Mouse (Mus musculus): ENCODE results near the gene Gng3.
"Not testable (repeated sequence)": the region's sequence is repeated elsewhere in the genome, so short reads cannot be mapped to it uniquely, and the experiment has no call there.

Gene Gng3

DNA sequence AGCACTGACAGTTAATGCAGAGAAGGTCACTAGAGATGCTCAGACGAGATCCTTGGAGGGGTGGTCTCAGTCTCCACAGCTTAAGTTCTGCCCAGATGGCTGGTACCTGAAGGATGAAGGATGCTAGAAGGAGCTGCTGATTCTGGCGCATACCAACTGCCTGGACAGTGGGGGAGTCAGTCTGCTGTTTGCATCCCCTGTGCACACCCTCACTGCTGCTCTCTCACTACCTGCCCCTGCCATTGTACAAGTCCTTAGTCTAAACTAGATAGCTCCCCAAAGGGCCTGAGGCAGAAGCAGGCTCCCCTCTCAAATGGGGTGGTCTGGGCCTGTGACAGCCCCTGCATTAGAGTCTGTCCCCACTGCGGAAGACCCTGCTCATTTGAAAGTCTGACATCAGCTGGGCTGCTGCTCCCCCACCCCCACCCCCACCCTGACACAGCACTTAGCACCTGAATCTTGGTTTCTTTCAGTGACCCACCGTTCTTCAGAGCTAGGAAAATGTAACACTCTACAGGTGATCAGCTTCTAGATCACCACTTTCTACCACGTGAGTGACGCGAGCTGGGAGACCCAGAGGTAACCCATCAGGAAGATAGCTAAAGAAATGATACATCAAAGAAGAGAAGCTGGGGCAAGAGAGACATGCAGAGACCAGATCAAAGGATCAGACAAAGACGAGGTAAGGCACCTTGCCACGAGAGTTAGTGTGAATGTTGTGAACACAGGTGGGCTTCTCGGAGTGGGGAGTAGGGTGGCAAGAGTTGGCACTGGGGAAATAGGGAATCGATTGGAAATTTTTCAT, at the start of gene Gng3:
Gene Gng3 (minus strand): TSS at position 92 of the 805 bp plus-strand sequence.
- no peak for DNase-seq

DNA sequence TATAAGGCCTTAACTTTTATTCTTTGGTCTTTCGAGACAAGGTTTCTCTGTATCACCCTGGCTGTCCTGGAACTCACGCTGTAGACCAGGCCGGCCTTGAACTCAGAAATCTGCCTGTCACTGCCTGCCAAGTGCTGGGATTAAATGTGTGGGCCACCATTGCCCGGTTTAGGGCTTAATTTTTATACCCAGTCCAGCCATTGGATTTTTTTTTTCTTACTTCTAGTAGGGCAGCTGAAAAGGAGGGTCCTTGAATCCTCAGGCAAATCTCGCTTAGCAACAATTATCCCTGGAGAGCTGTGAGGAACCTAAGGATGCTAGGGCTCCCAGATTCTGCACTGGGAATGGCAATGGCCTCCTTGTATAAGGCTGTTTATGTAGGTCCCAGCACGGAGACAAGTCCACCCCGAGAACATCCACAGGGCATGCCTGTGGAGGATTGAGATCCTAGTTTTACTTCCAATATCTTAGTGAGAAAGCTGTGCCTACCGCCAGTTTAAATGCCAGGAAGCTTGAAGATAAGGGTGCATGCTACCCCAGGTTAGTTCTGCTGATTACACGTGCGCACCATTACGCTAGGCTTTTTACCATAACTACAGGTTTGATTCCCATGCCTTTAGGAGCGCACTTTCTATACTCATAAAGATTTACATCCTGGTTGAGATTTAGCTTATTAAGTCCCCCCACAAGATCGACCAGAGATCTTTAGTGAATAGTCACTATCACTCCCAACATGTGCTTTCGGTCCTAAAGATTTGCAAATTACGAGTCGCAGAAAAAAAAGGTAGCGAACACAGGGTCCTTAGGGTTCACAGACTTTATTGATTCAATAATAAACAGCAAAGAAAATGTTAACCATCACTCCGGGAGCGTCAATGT, 48.8 kb upstream of the Gng3 start:
- DNase-seq = no peak

DNA sequence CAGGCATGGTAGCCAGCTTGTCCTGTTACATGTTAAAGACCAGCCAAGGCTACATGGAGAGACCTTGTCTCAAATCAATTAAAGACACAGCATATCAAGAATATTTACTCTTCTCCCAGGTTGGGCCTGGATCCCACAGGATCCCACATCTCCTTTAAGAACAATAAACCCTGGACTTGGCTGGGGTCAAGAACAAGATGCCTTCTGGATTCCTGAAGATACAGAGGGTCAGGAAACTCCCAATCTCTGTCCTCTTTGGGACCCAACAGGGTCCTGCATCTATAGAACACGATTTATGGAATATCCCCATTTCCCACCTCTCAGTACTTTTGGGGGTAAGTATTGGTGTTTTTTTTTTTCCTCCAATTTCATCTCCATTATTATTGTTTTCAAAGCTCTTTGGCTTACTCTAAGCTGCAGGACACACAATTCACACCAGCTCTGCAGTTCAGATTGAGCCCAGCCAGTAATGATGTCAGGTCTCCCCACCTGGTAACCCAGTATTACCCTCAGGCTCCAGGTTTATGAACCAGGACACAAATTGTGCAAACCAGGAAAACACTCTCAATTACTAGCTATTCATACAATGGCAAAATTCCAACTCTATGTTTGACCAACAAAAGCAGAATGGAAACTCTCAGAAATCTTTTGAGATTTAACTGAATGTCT, 48.1 kb upstream of the Gng3 start:
- no peak for DNase-seq

DNA sequence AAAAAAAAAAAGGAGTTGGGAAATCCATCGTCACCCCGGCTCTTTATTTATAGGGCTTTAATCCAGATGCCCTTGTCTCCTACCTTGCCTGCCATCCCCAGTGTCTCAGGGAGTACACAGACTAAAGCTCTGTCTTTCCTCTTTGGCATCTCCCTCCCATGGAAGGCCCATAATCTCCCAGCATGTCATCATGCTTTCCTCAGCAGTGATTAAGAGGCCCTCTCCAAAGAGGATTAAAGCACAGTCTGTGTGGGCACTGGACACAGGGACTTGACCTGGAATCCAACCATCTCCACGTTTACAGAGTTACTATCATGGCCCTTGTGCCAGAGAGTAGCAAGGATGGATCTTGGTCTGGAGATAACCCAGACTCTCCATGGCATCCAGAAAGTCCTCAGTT, 44.6 kb upstream of the Gng3 start, which contains the start of the genes Lbhd1 and Gm49403:
Gene Lbhd1 (plus strand): TSS at position 117 of the 400 bp plus-strand sequence.
Gene Gm49403 (plus strand): TSS at position 315 of the 400 bp plus-strand sequence.
- DNase-seq = no peak

DNA sequence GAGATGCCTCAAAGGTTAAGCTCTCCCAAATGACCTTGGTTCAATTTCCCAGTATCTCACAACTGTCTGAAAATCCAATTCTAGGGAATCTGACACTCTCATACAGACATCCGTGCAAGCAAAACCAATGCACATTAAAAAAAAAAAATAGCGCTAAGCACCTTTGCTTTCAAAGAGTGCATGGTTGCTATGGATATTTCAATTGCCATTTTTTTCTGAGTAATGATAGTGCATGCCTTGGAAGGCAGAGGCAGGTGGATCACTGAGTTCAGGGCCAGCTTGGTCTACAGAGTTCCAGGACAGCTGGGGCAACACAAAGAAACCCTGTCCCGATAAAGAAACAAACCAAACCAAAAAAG, 42.0 kb upstream of the Gng3 start:
- no peak for DNase-seq

DNA sequence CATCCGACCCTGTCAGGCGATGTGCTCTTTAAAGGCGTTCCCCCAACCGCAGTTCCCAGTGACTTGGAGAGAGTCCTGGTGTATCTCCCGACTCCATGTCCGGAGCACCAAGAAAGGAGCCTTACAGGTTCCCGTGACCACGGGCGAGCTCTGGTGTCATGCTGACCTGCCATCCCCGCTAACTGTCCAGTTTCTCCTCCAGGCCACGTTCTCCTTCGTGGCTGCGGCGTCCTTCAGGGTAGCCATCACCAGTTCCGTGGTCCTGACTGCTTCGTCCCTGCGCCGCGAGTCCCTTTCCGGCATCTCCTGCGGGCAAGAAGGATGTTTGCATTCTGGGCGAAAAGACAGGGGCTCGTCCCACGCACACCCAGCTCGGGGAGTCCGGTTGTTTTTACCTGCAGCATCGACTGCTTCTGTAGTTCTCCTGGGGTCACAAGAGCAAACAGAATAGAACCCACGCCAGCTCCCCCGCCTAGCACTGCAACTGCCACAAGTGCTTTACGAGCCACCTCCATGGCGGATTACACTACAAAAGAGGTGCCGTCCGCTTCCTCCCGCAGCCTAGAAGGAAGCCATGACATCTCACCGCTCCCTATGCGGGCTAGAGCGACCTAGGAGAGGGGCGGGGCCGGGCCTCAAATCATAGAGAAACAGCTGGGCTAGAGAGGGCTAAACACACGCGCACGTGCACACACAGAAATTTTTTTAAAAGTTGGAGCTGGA, 41.5 kb upstream of the Gng3 start, which contains the start of gene Uqcc3:
Gene Uqcc3 (minus strand): TSS at position 613 of the 723 bp plus-strand sequence.
- peak; percentile 94 to 95 for DNase-seq

DNA sequence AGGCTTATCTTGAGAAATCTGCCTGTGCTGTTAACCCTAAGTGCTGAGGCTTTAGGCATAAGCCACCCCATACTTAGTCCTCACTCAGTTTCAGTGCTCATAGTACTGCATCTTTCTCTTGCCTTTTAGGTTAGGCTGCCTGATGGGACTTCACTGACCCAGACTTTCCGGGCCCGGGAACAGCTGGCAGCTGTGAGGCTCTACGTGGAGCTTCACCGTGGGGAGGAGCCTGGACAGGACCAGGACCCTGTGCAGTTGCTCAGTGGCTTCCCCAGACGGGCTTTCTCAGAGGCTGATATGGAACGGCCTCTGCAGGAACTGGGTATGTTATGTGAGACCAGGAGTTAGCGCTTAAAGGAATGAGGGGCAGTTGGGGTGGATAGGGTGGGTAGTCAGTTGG, 36.0 kb upstream of the Gng3 start:
- no peak for DNase-seq

DNA sequence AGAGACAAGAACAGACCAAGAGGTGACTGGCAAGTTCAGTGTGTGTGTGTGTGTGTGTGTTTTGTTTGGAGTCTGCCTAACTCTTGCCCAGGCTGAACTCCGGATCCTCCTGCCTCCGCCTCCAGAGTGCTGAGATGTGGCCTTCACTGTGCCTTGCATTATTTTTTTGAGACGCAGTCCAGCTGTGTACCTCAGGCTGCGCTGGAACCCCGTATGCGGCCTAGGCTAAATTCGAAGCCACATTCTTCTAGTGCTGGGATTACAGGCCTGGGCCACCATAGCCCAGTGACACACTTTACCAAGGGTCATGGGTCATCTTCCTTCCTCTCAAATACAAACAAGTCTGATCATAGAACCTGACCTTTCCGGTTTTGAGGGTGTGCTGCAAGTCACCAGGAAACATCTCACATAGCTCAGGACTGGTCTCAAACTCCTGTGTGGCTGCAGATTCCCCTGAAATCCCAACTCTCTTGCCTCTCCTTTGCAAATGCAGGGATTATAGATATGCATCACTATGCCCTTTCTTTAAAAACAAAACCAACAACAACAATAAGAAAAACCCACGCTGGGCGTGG, 33.4 kb upstream of the Gng3 start:
- peak in 1 of 2 experiments; percentile 47 for DNase-seq

DNA sequence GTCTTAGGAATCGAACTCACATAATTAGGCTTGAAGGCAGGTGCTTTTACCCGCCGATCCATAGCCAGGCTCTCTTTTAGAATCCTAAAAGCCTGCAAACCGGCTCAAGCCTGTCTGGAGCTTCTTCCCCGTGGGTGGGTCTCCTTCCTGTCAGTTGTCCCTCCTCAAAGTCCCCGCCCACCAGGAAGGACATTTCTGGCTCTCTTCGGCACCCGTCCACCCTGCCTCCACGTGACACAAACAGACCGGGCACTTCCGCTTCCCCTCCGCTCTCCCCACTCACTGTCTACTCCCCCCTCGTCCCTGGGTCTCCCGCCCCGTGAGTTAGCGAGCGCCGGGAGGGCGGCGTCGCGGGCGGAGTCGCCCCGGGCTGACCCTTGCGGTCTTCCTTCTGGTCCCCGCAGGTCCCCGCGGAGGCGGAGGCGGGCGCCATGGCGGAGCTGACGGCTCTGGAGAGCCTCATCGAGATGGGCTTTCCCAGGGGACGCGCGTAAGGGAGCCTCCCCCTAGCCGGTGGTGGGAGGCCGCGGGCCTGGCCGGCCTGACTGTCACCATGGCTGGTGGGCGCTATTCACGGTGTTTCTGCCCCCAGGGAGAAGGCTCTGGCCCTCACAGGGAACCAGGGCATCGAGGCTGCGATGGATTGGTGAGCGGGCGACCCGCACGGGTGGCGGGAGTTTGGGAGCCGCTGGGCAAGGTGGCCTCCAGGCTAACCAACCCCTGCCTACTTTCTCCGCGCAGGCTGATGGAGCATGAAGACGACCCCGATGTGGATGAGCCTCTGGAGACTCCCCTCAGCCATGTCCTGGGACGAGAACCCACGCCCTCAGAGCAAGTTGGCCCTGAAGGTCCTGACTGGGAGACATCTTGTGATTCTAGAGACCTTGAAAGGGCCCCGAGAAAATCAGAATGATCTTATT, 32.5 kb upstream of the Gng3 start, which contains the start of gene Ubxn1:
Gene Ubxn1 (plus strand): TSS at position 230 of the 920 bp plus-strand sequence.
- peak; percentile 97 to 98 for DNase-seq

DNA sequence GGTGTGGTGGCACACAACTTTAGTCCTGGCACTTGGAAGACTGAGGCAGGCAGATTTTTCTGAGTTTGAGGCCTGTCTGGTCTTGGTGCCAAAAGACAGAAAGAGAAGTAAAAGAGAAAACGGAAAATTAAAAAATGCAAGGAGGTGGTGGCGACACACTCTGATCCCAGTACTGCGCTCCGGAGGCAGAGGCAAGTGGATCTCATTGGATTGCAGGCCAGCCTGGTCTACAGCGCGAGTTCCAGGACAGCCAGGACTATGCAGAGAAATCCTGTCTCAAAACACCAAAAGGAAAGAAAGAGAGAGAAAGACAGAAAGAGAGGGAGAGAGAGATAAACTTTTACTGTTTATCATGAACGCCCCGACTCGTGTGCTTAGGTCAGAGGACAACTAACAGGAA, 31.8 kb upstream of the Gng3 start:
- DNase-seq = no peak

DNA sequence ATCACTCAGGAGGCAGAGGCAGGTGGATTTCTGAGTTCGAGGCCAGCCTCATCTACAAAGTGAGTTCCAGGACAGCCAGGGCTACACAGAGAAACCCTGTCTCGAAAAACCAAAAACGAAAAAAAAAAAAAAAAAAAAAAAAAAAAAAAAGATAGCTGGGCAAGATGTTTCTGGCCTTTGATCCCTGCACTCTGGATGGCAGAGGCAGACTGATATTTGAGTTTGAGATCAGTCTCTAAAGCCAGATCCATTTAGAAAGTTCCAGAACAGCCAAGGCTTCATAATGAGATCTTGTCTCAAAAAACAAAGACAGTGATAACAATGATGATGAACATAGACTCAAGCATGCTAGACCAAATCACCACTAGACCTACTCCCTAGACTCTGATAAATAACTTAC, 31.4 kb upstream of the Gng3 start:
- DNase-seq = not testable (repeated sequence)

DNA sequence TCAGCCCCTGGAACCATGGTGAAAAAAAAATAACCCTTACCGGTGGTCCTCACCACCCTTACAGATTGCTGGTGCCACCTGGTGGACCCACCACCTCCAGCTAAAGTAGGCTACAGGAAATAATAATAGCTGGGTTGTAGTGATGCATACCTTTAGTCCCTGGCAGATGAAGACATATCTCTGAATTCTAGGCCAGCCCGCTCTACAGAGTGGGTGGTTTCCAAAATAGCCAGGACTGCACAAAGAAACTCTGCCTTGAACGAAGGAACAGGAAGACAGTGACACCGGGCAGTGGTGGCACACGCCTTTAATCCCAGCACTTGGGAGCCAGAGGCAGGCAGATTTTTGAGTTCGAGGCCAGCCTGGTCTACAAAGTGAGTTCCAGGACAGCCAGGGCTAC, 25.3 kb upstream of the Gng3 start:
- no peak for DNase-seq

DNA sequence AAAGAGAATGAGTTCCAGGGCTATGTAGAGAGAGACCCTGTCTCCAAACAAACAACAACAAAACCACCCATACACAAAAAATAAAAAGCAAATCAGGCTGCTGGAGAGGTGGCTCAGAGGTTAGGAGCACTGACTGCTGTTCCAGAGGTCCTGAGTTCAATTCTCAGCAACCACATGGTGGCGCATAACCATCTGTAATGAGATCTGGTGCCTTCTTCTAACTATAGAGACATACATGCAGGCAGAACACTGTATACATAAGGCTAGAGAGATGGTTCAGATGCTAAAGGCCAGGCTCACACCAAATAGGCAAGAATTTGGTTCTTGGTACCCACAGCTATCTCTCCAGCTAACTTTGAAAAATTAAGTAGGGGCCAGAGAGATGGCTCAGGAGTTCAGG, 20.0 kb upstream of the Gng3 start:
- peak in 1 of 2 experiments; percentile 63 for DNase-seq

DNA sequence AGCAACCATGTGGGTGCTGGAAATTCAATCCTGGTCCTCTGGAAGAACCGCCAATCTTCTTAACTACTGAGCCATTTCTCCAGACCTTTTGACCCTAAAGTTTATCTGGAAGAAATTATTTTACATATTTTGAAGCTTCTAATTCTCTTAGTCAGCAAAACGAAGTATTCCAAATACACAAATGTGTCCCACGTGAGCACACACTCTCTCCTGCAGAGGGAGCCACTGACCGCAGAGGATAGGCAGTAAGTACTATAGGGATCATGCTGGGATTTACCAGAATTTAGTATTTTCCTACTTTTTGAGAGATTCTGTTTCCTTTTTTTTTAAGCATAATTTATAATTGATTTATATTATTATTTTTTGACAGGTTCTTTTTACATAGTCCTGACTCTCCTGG, 18.7 kb upstream of the Gng3 start:
- DNase-seq = peak; percentile 56 to 86

DNA sequence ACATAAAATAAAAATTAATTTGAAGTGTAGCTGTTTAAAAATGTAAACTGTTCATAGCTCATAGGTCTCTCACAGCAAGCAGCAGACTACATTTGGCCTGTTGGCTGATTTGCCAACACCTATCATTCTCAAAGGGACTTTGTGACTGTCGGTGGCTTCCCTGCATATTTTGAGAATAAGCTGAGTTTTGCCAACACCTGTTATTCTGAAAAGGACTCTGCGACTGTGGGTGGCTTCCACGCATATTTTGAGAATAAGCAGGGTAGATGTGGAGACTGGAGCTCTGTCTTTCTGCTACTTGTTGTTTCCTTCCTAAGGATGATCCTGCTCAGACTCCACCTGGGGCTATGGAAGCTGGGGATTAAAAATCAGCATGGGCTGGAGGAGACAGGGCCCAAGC, 14.1 kb upstream of the Gng3 start:
- DNase-seq = no peak

DNA sequence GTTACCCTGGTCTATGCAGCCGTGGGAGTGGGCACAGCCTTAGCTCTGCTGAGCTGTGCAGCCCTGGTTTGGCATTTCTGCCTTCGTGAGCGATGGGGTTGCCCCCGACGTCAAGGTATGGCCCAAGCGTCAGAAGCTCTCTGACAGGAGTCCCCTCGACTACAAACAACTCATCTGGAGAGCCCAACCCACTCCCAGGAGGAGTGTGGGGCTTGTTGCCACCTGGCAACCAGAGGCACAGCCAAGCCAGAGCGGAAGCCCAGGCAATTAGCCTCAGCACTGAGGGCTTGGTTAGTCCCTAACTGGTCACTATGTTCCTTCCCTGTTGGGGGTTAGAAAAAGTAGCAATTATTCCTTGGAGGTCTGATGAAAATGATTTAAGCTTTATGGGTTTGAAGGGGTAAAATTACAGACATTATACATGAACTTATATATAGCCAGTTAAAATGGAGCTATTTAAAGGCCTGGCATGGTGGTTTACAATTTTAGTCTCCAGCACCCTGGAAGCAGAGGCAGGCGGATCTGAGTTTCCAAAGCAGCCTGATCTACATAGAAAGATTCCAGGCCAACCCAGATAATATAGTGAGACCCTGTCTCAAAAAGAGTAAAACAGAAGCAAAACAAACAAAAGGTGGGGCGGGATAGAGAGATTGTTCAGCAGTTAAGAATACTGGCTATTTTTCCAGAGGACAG, 13.4 kb upstream of the Gng3 start:
- no peak for DNase-seq

DNA sequence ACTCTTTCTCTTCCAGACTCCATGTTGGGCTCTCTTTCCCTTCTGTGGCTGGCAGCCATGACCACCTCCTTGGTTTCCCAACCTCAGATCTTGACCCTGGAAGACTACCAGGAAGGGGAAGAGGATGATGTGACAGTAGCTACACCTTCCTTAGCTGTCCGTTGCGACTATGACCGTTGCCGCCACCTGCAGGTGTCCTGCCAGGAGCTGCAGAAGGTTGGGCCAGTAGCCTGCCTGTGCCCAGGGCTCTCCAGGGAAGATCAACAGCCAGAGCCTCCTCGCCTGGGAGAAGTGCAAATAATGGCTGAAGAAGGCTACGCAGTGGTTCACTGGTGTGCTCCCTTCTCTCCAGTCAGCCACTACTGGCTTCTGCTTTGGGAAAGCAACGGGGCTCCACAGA, 12.6 kb upstream of the Gng3 start:
- peak in 1 of 2 experiments; percentile 25 for DNase-seq

DNA sequence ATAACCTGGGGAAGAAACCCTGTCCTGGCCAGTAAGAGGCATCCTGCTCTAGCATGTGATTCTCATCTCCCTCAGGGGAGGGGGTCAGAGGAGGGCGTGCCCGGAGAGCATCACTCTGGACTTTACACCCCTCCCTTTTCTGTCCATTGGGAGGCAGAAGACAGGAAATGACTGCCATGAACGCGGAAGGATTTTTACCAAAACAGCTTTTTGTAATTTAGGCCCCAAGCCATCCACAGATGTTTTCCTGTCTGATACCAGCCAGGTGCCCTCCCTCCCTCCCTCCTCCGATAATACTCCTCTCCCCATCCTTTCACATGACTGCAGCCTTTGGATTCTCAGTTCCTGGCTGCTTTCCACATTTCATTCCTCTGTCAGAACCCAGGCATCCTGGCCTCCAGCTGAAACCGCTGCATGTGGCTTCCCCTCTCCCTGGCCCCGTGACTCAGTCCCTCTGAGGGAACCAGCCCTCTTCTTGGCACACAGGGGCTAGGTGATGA, 11.5 kb upstream of the Gng3 start, which contains the start of gene Lrrn4cl:
Gene Lrrn4cl (plus strand): TSS at position 367 of the 500 bp plus-strand sequence.
- peak; percentile 28 to 30 for DNase-seq

DNA sequence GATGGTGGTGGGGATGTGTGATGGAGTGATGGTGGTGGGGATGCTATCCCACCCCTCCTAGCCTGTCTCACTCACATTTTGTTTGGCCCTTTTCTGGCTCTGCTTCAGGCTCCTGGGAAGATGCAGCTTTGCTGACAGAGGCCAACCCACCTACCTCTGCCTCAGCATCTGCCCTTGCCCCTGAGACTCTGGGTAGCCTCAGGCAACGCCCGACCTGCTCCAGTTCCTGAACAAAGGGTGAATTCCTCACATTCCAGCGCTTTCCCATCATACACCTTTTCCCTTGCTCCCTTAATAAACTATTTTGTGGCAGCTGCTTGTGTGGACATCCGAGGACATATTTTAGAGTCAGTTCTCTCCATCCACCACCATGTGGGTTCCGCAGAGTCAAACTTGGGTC, 9.4 kb upstream of the Gng3 start:
- no peak for DNase-seq

All from kidney, postnatal 36 days (tissue).